Mouse (Mus musculus): ENCODE measurements at regions not wholly inside any gene's neighbourhood (a gene's known extent, or its start where the extent isn't known, plus 50 kb on each side); places are given as distances from the start of the nearest gene placed in this dataset.

- DNase-seq (ENCODE audit: low spot score in 2 of 2): peak; percentile 1 to 75
- intact Hi-C loops (cut with DNase I): no loop called here
Measured at GRCm38 (mm10) chr3:47348451-47348850, 900.4 kb upstream of the Pabpc4l start.

GRCm38 (mm10) chr3:47316356-47317028, 868.5 kb upstream of the Pabpc4l start:
- intact Hi-C loops (cut with DNase I): no loop called here

GRCm38 (mm10) chr3:47281783-47282182, 833.8 kb upstream of the Pabpc4l start:
- intact Hi-C loops (cut with DNase I): no loop called here
- DNase-seq (ENCODE audit: low spot score in 2 of 2): no peak

More at GRCm38 (mm10) chr3:47316356-47317028, 868.5 kb upstream of the Pabpc4l start:
- no peak for DNase-seq (ENCODE audit: low spot score in 2 of 2)

GRCm38 (mm10) chr3:47280270-47280669, 832.3 kb upstream of the Pabpc4l start:
- intact Hi-C loops (cut with DNase I): no loop called here
- no peak for DNase-seq (ENCODE audit: low spot score in 2 of 2)

GRCm38 (mm10) chr3:47241030-47241429, 793.0 kb upstream of the Pabpc4l start:
- DNase-seq (ENCODE audit: low spot score in 2 of 2): no peak
- intact Hi-C loops (cut with DNase I): no loop called here

GRCm38 (mm10) chr3:47230234-47230633, 782.2 kb upstream of the Pabpc4l start:
- intact Hi-C loops (cut with DNase I): no loop called here
- DNase-seq (ENCODE audit: low spot score in 2 of 2): no peak

GRCm38 (mm10) chr3:47218587-47218986, 770.6 kb upstream of the Pabpc4l start:
- intact Hi-C loops (cut with DNase I): no loop called here
- DNase-seq (ENCODE audit: low spot score in 2 of 2): no peak

- intact Hi-C loops (cut with DNase I): no loop called here
- no peak for DNase-seq (ENCODE audit: low spot score in 2 of 2)
Measured at GRCm38 (mm10) chr3:47213141-47213540, 765.1 kb upstream of the Pabpc4l start.

- intact Hi-C loops (cut with DNase I): no loop called here
- no peak for DNase-seq (ENCODE audit: low spot score in 2 of 2)
Measured at GRCm38 (mm10) chr3:47197584-47197983, 749.6 kb upstream of the Pabpc4l start.

GRCm38 (mm10) chr3:47184226-47184625, 736.2 kb upstream of the Pabpc4l start:
- intact Hi-C loops (cut with DNase I): no loop called here
- no peak for DNase-seq (ENCODE audit: low spot score in 2 of 2)

GRCm38 (mm10) chr3:47182762-47183161, 734.7 kb upstream of the Pabpc4l start:
- intact Hi-C loops (cut with DNase I): no loop called here
- DNase-seq (ENCODE audit: low spot score in 2 of 2): no peak

- no peak for DNase-seq (ENCODE audit: low spot score in 2 of 2)
- intact Hi-C loops (cut with DNase I): no loop called here
Measured at GRCm38 (mm10) chr3:47180377-47180776, 732.4 kb upstream of the Pabpc4l start.

Data from left cerebral cortex, postnatal 25 days (tissue).